Mouse (Mus musculus): Measurements from ENCODE around the gene Adam10. TPM values are rescaled to one million over a fixed set of nuclear protein-coding genes. Genes with fewer than 3 reads are reported as not detected.

Adam10 gene
- polyA plus RNA-seq, 1 experiment from 2014 or later = 93.6 TPM

DNA sequence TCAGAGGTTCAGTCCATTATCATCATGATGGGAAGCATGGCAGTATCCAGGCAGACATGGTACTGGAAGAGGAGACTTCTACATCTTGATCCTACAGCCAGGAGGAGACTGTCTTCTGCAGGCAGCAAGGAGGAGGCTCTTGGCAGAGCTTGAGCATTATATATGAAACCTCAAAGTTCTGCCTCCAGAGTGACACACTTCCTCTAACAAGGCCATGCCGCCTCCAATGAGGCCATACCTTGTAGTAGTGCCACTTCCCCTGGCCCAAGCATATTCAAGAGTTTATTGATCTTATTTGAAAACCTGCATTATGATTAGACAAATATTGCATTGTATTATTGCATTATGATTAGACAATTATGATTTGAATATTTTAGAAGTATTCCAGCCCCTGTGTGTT lies 27.6 kb downstream of the Adam10 start:
- Histone ChIP-seq H3K4me3 (no peak overlapping the region), H3K27ac (replicated peaks) (no peak overlapping the region), H3K9me3 (no peaks in the 10 kb centered on the region), H3K9ac (no peak overlapping the region), H3K4me2 (no peak overlapping the region), H3K4me1 (replicated peaks) (no peaks in the 10 kb centered on the region), H3K36me3 (peaks cover 6% of the 10 kb centered on the region; the same call in 1 of the 2 replicates), H3K27me3 (no peaks in the 10 kb centered on the region)
- WGBS = 97% methylated on average over 1 of the region's 1 CpGs
- ATAC-seq (ENCODE audit: low read depth) = no peak

DNA sequence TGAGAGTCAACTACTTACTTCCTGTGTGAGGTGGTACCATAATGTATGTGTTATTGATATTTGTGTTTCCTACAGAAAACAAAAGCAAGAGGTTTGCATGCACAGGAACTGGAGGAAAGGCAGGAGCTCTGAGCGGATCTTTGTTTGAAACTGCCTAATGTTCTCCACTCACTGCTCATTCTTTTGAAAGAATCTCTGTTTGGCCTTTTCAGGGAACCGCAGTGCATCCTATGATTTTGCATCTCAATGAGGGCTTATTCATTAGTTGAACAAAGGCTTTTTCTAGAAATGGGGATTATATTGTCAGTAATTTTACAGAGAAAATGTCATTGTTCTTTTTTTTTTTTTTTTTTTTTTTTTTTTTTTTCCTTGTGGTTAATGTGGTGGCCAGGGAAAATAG lies 50.7 kb downstream of the Adam10 start:
- H3K9me3 ChIP-seq = no peaks in the 10 kb centered on the region
- H3K27me3 ChIP-seq = no peaks in the 10 kb centered on the region
- ATAC-seq (ENCODE audit: low read depth) = no peak
- H3K36me3 ChIP-seq = 0 out of 2 replicates have a peak, but pooled peaks cover 3% of the 10 kb centered on the region
- H3K4me2 ChIP-seq = no peak overlapping the region
- 18% methylated on average over 2 of the region's 2 CpGs for WGBS
- H3K4me3 ChIP-seq = no peak overlapping the region
- peaks cover 5% of the 10 kb centered on the region; the same call in 1 of the 2 replicates for H3K4me1 ChIP-seq (replicated peaks)
- H3K9ac ChIP-seq = no peak overlapping the region
- H3K27ac ChIP-seq (replicated peaks) = peak overlapping the region; percentile 46

- Histone ChIP-seq H3K4me2 (no peak overlapping the region), H3K4me3 (no peak overlapping the region), H3K36me3 (0 out of 2 replicates have a peak, but pooled peaks cover 3% of the 10 kb centered on the region), H3K27ac (replicated peaks) (no peak overlapping the region), H3K9me3 (no peaks in the 10 kb centered on the region), H3K27me3 (no peaks in the 10 kb centered on the region), H3K9ac (no peak overlapping the region), H3K4me1 (replicated peaks) (peaks cover 5% of the 10 kb centered on the region; the same call in 1 of the 2 replicates)
- no peak for ATAC-seq (ENCODE audit: low read depth)
These were observed 52.3 kb downstream of the Adam10 start for GRCm38 (mm10) chr9:70731079-70731478.

DNA sequence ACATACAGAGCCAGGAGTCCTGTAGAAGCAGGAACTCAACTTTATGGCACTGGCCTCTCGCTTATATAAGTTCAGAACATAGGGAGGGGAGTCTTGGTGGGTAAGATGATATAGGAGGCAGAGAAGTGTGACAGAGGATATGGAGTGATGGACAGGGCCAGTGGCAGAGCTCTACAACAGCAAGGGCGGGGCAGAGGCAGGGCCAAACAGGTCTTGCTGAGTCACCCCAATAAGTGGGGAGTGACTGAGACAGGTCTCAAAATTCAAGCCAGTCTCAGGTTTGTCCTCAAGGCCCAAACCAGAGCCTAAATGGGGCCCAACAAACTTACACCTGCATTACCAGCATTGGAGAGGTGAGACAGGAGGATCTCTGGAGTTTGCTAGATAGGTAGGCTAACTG lies 54.4 kb downstream of the Adam10 start:
- 95% methylated on average over 2 of the region's 2 CpGs for WGBS
- H3K9me3 ChIP-seq = no peaks in the 10 kb centered on the region
- no peak overlapping the region for H3K4me3 ChIP-seq

DNA sequence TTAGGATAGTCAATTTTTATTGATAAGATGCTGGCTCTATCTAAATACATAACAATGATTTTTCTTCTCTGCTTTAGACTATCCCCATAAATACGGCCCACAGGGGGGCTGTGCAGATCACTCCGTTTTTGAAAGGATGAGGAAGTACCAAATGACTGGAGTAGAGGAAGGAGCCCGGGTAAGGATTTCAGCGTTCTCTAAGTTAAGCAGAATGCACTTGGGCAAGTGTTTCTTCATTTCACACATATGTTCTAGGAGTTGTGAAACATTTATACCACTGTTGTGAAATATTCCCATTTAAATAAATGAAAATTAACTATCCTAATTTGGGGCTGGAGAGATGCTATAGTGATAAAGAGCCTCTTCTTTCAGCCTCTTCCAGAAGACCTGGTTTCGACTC lies 61.2 kb downstream of the Adam10 start:
- H3K4me3 ChIP-seq = no peak overlapping the region
- ATAC-seq (ENCODE audit: low read depth) = no peak

More for the DNA sequence above, 54.4 kb downstream of the Adam10 start:
- Histone ChIP-seq H3K4me2 (no peak overlapping the region), H3K4me1 (replicated peaks) (peaks cover 5% of the 10 kb centered on the region; the same call in 1 of the 2 replicates), H3K36me3 (0 out of 2 replicates have a peak, but pooled peaks cover 3% of the 10 kb centered on the region), H3K27ac (replicated peaks) (no peak overlapping the region), H3K27me3 (no peaks in the 10 kb centered on the region), H3K9ac (no peak overlapping the region)
- no peak for ATAC-seq (ENCODE audit: low read depth)

GRCm38 (mm10) chr9:70751504-70752222 lies 72.9 kb downstream of the Adam10 start:
- 93% methylated on average over 3 of the region's 3 CpGs for WGBS
- no peak overlapping the region for H3K27ac ChIP-seq (replicated peaks)
- no peak for ATAC-seq (ENCODE audit: low read depth)
- no peak overlapping the region for H3K4me2 ChIP-seq
- no peaks in the 10 kb centered on the region for H3K4me1 ChIP-seq (replicated peaks)
- H3K36me3 ChIP-seq = peaks cover 38% of the 10 kb centered on the region
- no peak overlapping the region for H3K4me3 ChIP-seq
- no peak overlapping the region for H3K9ac ChIP-seq
- H3K27me3 ChIP-seq = no peaks in the 10 kb centered on the region
- no peaks in the 10 kb centered on the region for H3K9me3 ChIP-seq

More for the DNA sequence above, 61.2 kb downstream of the Adam10 start:
- H3K27me3 ChIP-seq = no peaks in the 10 kb centered on the region
- no peak overlapping the region for H3K4me2 ChIP-seq
- no peak overlapping the region for H3K27ac ChIP-seq (replicated peaks)
- no peaks in the 10 kb centered on the region for H3K4me1 ChIP-seq (replicated peaks)
- 82% methylated on average over 5 of the region's 5 CpGs for WGBS
- no peaks in the 10 kb centered on the region for H3K9me3 ChIP-seq
- H3K9ac ChIP-seq = no peak overlapping the region
- H3K36me3 ChIP-seq = peaks cover 4% of the 10 kb centered on the region; the same call in 1 of the 2 replicates

- WGBS = 91% methylated on average over 5 of the region's 5 CpGs
- Histone ChIP-seq H3K4me2 (no peak overlapping the region), H3K9me3 (no peaks in the 10 kb centered on the region), H3K27me3 (no peaks in the 10 kb centered on the region), H3K27ac (replicated peaks) (no peak overlapping the region), H3K4me3 (no peak overlapping the region), H3K9ac (no peak overlapping the region), H3K36me3 (peaks cover 61% of the 10 kb centered on the region), H3K4me1 (replicated peaks) (no peaks in the 10 kb centered on the region)
- ATAC-seq (ENCODE audit: low read depth) = no peak
These were observed 82.2 kb downstream of the Adam10 start for GRCm38 (mm10) chr9:70760974-70761373.

GRCm38 (mm10) chr9:70775517-70775916 lies 96.7 kb downstream of the Adam10 start:
- Histone ChIP-seq H3K27ac (replicated peaks) (no peak overlapping the region), H3K9me3 (no peaks in the 10 kb centered on the region), H3K4me1 (replicated peaks) (no peaks in the 10 kb centered on the region), H3K9ac (no peak overlapping the region), H3K4me2 (no peak overlapping the region), H3K4me3 (no peak overlapping the region), H3K27me3 (no peaks in the 10 kb centered on the region), H3K36me3 (peaks cover 27% of the 10 kb centered on the region)
- no peak for ATAC-seq (ENCODE audit: low read depth)
- 91% methylated on average over 2 of the region's 2 CpGs for WGBS

DNA sequence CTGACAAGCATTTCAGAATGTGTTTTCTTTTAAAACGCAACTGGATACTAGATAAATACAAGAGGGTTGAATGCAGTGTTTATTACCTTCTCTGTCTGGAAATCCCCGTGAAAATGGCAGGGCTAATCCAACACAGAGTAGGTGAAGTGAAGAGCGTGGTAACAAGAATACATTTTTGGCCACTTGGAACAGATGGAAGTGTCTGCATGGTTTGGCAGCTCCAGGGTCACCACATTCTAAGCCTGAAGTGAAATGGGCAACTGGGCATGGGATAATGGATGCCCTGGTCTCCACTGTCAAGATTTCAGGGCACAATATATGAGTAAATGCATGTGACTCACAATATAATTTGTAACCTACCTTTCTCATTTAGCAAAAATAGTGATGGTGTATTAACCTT lies 103.4 kb downstream of the Adam10 start:
- Histone ChIP-seq H3K36me3 (peaks cover 24% of the 10 kb centered on the region), H3K27ac (replicated peaks) (no peak overlapping the region), H3K4me1 (replicated peaks) (no peaks in the 10 kb centered on the region), H3K27me3 (no peaks in the 10 kb centered on the region), H3K9ac (no peak overlapping the region), H3K9me3 (no peaks in the 10 kb centered on the region), H3K4me2 (no peak overlapping the region), H3K4me3 (no peak overlapping the region)
- 79% methylated on average over 3 of the region's 3 CpGs for WGBS
- no peak for ATAC-seq (ENCODE audit: low read depth)

DNA sequence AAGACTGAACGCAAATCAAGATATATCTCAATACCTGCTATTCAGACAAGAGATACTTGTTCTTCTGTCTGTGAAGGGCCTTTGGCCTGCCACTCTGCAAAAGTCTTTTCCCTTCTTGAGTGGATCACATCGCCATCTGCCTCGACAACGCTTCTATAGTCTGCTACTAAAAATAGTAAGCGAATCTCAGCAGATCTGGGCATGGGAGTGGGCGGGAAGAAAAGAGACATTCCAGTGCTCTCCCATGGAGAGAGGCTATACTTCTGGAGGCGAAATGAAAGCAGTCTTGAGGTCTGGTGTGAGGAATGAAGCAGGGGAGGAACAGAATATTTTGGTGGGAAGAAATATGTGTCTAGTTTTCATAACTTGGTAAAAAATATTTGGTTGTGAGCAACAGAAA lies 109.9 kb downstream of the Adam10 start:
- H3K36me3 ChIP-seq = 0 out of 2 replicates have a peak, but pooled peaks cover 4% of the 10 kb centered on the region
- no peak overlapping the region for H3K27ac ChIP-seq (replicated peaks)
- WGBS = 80% methylated on average over 7 of the region's 7 CpGs
- H3K4me2 ChIP-seq = no peak overlapping the region
- H3K9me3 ChIP-seq = no peaks in the 10 kb centered on the region
- no peak for ATAC-seq (ENCODE audit: low read depth)
- no peak overlapping the region for H3K4me3 ChIP-seq
- no peaks in the 10 kb centered on the region for H3K27me3 ChIP-seq
- H3K9ac ChIP-seq = no peak overlapping the region
- H3K4me1 ChIP-seq (replicated peaks) = no peaks in the 10 kb centered on the region

- H3K9ac ChIP-seq = no peak overlapping the region
- no peak overlapping the region for H3K4me3 ChIP-seq
- no peak for ATAC-seq (ENCODE audit: low read depth)
- H3K4me2 ChIP-seq = no peak overlapping the region
- H3K4me1 ChIP-seq (replicated peaks) = peaks cover 11% of the 10 kb centered on the region
- no peaks in the 10 kb centered on the region for H3K9me3 ChIP-seq
- WGBS = 87% methylated on average over 4 of the region's 4 CpGs
- no peaks in the 10 kb centered on the region for H3K36me3 ChIP-seq
- H3K27ac ChIP-seq (replicated peaks) = no peak overlapping the region
- no peaks in the 10 kb centered on the region for H3K27me3 ChIP-seq
These were observed 111.8 kb downstream of the Adam10 start for GRCm38 (mm10) chr9:70790621-70791020.

DNA sequence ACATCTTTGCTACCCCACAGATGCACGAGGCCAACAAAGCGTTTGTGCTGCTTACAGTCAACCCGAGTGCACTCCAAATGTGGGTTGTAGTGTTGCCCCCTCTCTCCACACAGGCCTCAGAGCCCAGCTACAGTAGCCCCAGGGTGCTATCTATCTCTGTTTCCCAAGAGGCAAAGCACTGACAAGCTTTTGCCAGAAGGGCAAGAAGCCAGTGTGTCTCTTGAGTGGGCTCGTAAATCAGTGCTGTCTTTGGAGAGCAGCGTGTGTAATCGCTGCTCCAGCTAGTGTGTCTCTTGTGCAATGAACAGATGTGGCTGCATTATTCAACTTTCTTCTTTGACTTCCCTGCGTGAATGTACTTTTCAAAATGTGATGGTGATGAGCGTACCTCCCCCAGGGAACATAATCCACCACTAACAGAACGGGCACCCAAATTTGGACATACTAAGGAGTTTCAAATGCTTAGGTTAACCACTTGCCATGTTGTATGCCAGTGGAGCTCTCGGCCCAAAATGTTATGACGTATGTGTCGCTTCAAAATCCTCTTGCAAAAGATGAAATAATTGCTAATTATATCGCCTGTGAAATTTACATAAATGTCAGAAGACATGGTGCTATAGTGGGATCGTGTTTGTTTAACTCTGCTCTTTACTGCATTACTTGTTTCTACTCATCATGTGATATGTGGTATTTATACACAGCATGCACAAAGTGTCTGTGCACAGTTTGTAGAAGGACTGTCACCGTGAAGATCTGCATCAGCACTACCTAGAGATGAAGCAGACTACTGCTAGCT lies 116.0 kb downstream of the Adam10 start:
- H3K4me2 ChIP-seq = no peak overlapping the region
- no peaks in the 10 kb centered on the region for H3K9me3 ChIP-seq
- no peak overlapping the region for H3K9ac ChIP-seq
- no peaks in the 10 kb centered on the region for H3K36me3 ChIP-seq
- H3K4me3 ChIP-seq = no peak overlapping the region
- H3K27me3 ChIP-seq = no peaks in the 10 kb centered on the region
- ATAC-seq (ENCODE audit: low read depth) = peak; percentile 74
- peaks cover 11% of the 10 kb centered on the region for H3K4me1 ChIP-seq (replicated peaks)
- WGBS = 49% methylated on average over 15 of the region's 15 CpGs
- peak overlapping the region; percentile 49 for H3K27ac ChIP-seq (replicated peaks)

Measured in neural tube, embryonic 13.5 days (tissue).